8 mouse cellular contexts compared by ENCODE assay signal in genomic region chr11:102407834-102408215, GRCm38 (mm10). TPM values are rescaled to one million over a fixed set of nuclear protein-coding genes. Genes with fewer than 3 reads are reported as not detected.
A peak's percentile ranks its signal among the peaks of the same experiment; 100 is the strongest.
DNase-seq lines count a peak whose midpoint lies in the region; ATAC-seq and TF ChIP-seq lines count a peak whose summit lies in the region.

TSS of gene Slc25a39 (minus strand) at chr11:102407946.

- peaks cover 23% of the 10 kb centered on the region for H3K36me3 ChIP-seq in kidney, embryonic 15.5 days
- peaks cover 22% of the 10 kb centered on the region for H3K36me3 ChIP-seq in forebrain, embryonic 13.5 days (ENCODE audit: poor library complexity, severe bottlenecking)
- peaks cover 3% of the 10 kb centered on the region; the same call in 1 of the 2 replicates for H3K36me3 ChIP-seq in hindbrain, embryonic 11.5 days (ENCODE audit: control insufficient read depth, insufficient read depth, low read length)
- H3K36me3 ChIP-seq in liver, embryonic 13.5 days: peaks cover 35% of the 10 kb centered on the region
- peaks cover 14% of the 10 kb centered on the region; the same call in 1 of the 2 replicates for H3K36me3 ChIP-seq in stomach, postnatal 0 days (ENCODE audit: control insufficient read depth, insufficient read depth, low read length)

- peak; percentile 7; the same call in 1 of the 2 replicates for ATAC-seq in kidney, embryonic 15.5 days (replicated peaks; ENCODE audit: low FRiP score)
- peak; percentile 10 for ATAC-seq in Patski
- ATAC-seq in forebrain, embryonic 13.5 days: no peak
- ATAC-seq in hindbrain, embryonic 11.5 days (ENCODE audit: low FRiP score): peak; percentile 4; the same call in 1 of the 2 replicates
- ATAC-seq in liver, embryonic 13.5 days (ENCODE audit: low read depth): no peak
- peak; percentile 2; the same call in 1 of the 2 replicates for ATAC-seq in stomach, postnatal 0 days (ENCODE audit: low FRiP score, low TSS enrichment)

- no peak for TF ChIP-seq EP300 in stomach, postnatal 0 days (optimal IDR thresholded peaks at IDR 0.05)

- peak within 1 kb of the TSS; percentile 80 for H3K4me2 ChIP-seq in kidney, embryonic 15.5 days
- peak within 1 kb of the TSS; percentile 80 for H3K4me2 ChIP-seq in forebrain, embryonic 13.5 days
- H3K4me2 ChIP-seq in hindbrain, embryonic 11.5 days (replicated peaks; ENCODE audit: low read depth, low read length): peak within 1 kb of the TSS; percentile 83
- H3K4me2 ChIP-seq in liver, embryonic 13.5 days: peak within 1 kb of the TSS; percentile 86
- peak within 1 kb of the TSS; percentile 70 for H3K4me2 ChIP-seq in stomach, postnatal 0 days (replicated peaks; ENCODE audit: low read depth)

- no peaks in the 10 kb centered on the region for H3K27me3 ChIP-seq in kidney, embryonic 15.5 days
- no peaks in the 10 kb centered on the region for H3K27me3 ChIP-seq in Patski
- H3K27me3 ChIP-seq in forebrain, embryonic 13.5 days: no peaks in the 10 kb centered on the region
- H3K27me3 ChIP-seq in hindbrain, embryonic 11.5 days (ENCODE audit: control insufficient read depth, insufficient read depth, low read length): no peaks in the 10 kb centered on the region
- H3K27me3 ChIP-seq in liver, embryonic 13.5 days: peaks cover 6% of the 10 kb centered on the region
- H3K27me3 ChIP-seq in stomach, postnatal 0 days (ENCODE audit: control insufficient read depth, insufficient read depth, low read length): no peaks in the 10 kb centered on the region

- H3K4me3 ChIP-seq in kidney, embryonic 15.5 days (replicated peaks): peak within 1 kb of the TSS; percentile 80
- H3K4me3 ChIP-seq in forebrain, embryonic 13.5 days: peak within 1 kb of the TSS; percentile 77
- peak within 1 kb of the TSS; percentile 78 for H3K4me3 ChIP-seq in hindbrain, embryonic 11.5 days (ENCODE audit: low read depth, low read length)
- H3K4me3 ChIP-seq in liver, embryonic 13.5 days (replicated peaks): peak within 1 kb of the TSS; percentile 87
- peak within 1 kb of the TSS; percentile 81 for H3K4me3 ChIP-seq in stomach, postnatal 0 days (ENCODE audit: low read depth, low read length)

- H3K9ac ChIP-seq in kidney, embryonic 15.5 days: peak within 1 kb of the TSS; percentile 89
- H3K9ac ChIP-seq in forebrain, embryonic 13.5 days: peak within 1 kb of the TSS; percentile 83
- H3K9ac ChIP-seq in hindbrain, embryonic 11.5 days (ENCODE audit: low read depth, low read length): peak within 1 kb of the TSS; percentile 85
- peak within 1 kb of the TSS; percentile 96 for H3K9ac ChIP-seq in liver, embryonic 13.5 days
- H3K9ac ChIP-seq in stomach, postnatal 0 days (ENCODE audit: low read length): peak within 1 kb of the TSS; percentile 79

- no peak for DNase-seq in kidney, adult 18-20 months
- no peak for DNase-seq in Patski (ENCODE audit: low read depth, low spot score)
- DNase-seq in hindbrain, embryonic 11.5 days (ENCODE audit: low spot score): no peak
- no peak for DNase-seq in liver, embryonic 13.5 days
- DNase-seq in stomach, postnatal 0 days (ENCODE audit: low spot score): no peak
- DNase-seq in retina, postnatal 1 day: no peak

- H3K9me3 ChIP-seq in kidney, embryonic 15.5 days (replicated peaks): no peaks in the 10 kb centered on the region
- H3K9me3 ChIP-seq in forebrain, embryonic 13.5 days (replicated peaks): no peaks in the 10 kb centered on the region
- H3K9me3 ChIP-seq in hindbrain, embryonic 11.5 days (ENCODE audit: control insufficient read depth, low read length): no peaks in the 10 kb centered on the region
- no peaks in the 10 kb centered on the region for H3K9me3 ChIP-seq in liver, embryonic 13.5 days (replicated peaks)
- no peaks in the 10 kb centered on the region for H3K9me3 ChIP-seq in stomach, postnatal 0 days (ENCODE audit: control insufficient read depth, low read length)

- peak within 1 kb of the TSS; percentile 95 for H3K27ac ChIP-seq in kidney, embryonic 15.5 days
- peak within 1 kb of the TSS; percentile 79 for H3K27ac ChIP-seq in forebrain, embryonic 13.5 days
- peak within 1 kb of the TSS; percentile 82 for H3K27ac ChIP-seq in hindbrain, embryonic 11.5 days (ENCODE audit: low read depth, low read length)
- H3K27ac ChIP-seq in liver, embryonic 13.5 days: peak within 1 kb of the TSS; percentile 97
- peak within 1 kb of the TSS; percentile 91 for H3K27ac ChIP-seq in stomach, postnatal 0 days (replicated peaks)

- TF ChIP-seq CTCF in Patski (IDR thresholded peaks at IDR 0.05): no peak
- TF ChIP-seq CTCF in stomach, postnatal 0 days (IDR thresholded peaks at IDR 0.05; ENCODE audit: low read depth): no peak

- POLR2A ChIA-PET in Patski (lab: Charles Lee): interaction anchor here (0.6 to 10.8 kb wide), 6 partner anchors 24 to 131 kb away, joined by 3 to 110 read pairs (median 3); partner anchors contain the start of genes Tmub2 and Ubtf

- in situ Hi-C loops in Patski (cut with MboI; ENCODE audit: low pct_unique_long_range_greater_than_20kb): loop anchor here (5.0 kb wide), 1 partner anchor 86 kb away; no protein-coding TSS in a partner anchor

- CTCF ChIA-PET in Patski (lab: Charles Lee): interaction anchor here (7.1 kb wide), 1 partner anchor 100 kb away, joined by 46 read pairs; no protein-coding TSS in a partner anchor

- under 1% methylated on average over 19 of the region's 19 CpGs for WGBS in kidney, embryonic 15.5 days
- 1% methylated on average over 19 of the region's 19 CpGs for WGBS in forebrain, embryonic 13.5 days
- 2% methylated on average over 19 of the region's 19 CpGs for WGBS in hindbrain, embryonic 11.5 days
- WGBS in liver, embryonic 13.5 days (ENCODE audit: insufficient replicate concordance): under 1% methylated on average over 19 of the region's 19 CpGs
- WGBS in stomach, postnatal 0 days: under 1% methylated on average over 19 of the region's 19 CpGs

- peaks cover 55% of the 10 kb centered on the region for H3K4me1 ChIP-seq in kidney, embryonic 15.5 days
- peaks cover 33% of the 10 kb centered on the region for H3K4me1 ChIP-seq in forebrain, embryonic 13.5 days
- peaks cover 12% of the 10 kb centered on the region for H3K4me1 ChIP-seq in hindbrain, embryonic 11.5 days (replicated peaks; ENCODE audit: control insufficient read depth, insufficient read depth, low read length)
- peaks cover 65% of the 10 kb centered on the region for H3K4me1 ChIP-seq in liver, embryonic 13.5 days (replicated peaks)
- peaks cover 5% of the 10 kb centered on the region; the same call in 1 of the 2 replicates for H3K4me1 ChIP-seq in stomach, postnatal 0 days (replicated peaks; ENCODE audit: control insufficient read depth, insufficient read depth)

RNA-seq across cellular contexts. Expression of gene Slc25a39, which starts in this region (rescaled TPM):
- polyA plus RNA-seq in kidney, embryonic 15.5 days (2015; fragmentation: Nextera tagmentation; extraction: Ambion mirVana): 271 and 298 TPM in 2 replicates
- 388 TPM for polyA plus RNA-seq in Patski (2021)
- polyA plus RNA-seq in forebrain, embryonic 13.5 days (2015; fragmentation: Nextera tagmentation; extraction: Ambion mirVana): 157 and 159 TPM in 2 replicates
- 152 and 166 TPM in 2 replicates for polyA plus RNA-seq in hindbrain, embryonic 11.5 days (2014; fragmentation: Nextera tagmentation; extraction: Ambion mirVana)
- polyA plus RNA-seq in liver, embryonic 13.5 days (2015; fragmentation: Nextera tagmentation; extraction: Ambion mirVana): 388 and 390 TPM in 2 replicates
- polyA plus RNA-seq in stomach, postnatal 0 days (2015; fragmentation: Nextera tagmentation; extraction: Ambion mirVana): 189 and 200 TPM in 2 replicates

Comparison
In these comparisons a context has a peak if more than half of its experiments do, and no peak if none do; other contexts are left out.
1. ATAC-seq: peak in kidney, embryonic 15.5 days (single experiment), Patski (single experiment), hindbrain, embryonic 11.5 days (single experiment) and stomach, postnatal 0 days (single experiment); none in forebrain, embryonic 13.5 days (single experiment) and liver, embryonic 13.5 days (single experiment).
2. Peak in every context shown above with its lines, with median percentiles within 50 percentile points of each other: H3K27ac ChIP-seq, H3K4me2 ChIP-seq, H3K4me3 ChIP-seq and H3K9ac ChIP-seq.